Mouse (Mus musculus): ENCODE data around the gene Dlg2. TPM values are rescaled to one million over a fixed set of nuclear protein-coding genes. Genes with fewer than 3 reads are reported as not detected.

Gene Dlg2
- polyA plus RNA-seq, 1 experiment, result 7.6 TPM

DNA sequence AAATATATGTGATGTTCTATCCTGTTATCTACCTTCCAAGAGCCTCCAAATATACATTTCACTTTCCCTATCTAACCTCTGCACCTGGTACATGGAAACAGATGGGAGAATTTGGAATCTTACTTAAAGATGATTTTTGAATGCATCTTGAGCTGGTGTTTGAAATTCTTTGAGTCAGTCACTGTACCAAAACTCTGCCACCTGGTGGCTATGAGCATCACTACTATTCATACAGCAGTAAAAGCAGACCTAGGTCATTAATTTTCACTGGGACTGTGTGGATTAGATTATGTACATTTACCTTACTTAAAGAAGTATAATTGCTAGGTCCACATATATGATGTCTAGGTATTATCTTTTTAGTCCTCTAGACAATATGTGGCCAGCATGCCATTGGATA, 1124.8 kb downstream of the Dlg2 start:
- Histone ChIP-seq H3K4me3 (ENCODE audit: insufficient read depth, low read depth, low read length) (no peak overlapping the region), H3K27ac (replicated peaks; ENCODE audit: low read depth, low read length) (no peak overlapping the region), H3K4me1 (ENCODE audit: control insufficient read depth, insufficient read depth, insufficient read length, low read length) (no peaks in the 10 kb centered on the region)

DNA sequence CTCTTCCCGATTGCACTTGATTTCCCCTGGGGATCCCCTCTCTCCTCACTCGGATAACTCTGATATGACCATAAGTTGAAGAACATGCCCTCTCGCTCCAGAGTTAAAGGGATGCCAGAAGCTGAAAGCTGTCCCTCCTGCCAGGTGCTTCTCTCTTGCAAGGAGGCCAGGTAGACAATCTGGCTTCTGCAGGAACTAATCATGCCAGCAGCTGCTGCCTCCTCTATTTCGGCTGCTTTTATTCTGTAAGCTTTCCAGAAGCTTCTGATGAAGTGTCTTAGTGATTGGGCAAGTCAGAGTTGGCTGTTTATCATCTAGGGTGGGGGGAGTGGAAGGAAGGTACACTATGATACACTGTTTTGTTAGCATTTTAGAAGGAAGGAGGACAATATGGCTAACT, 1127.1 kb downstream of the Dlg2 start:
- Histone ChIP-seq H3K4me3 (ENCODE audit: insufficient read depth, low read depth, low read length) (no peak overlapping the region), H3K4me1 (ENCODE audit: control insufficient read depth, insufficient read depth, insufficient read length, low read length) (no peaks in the 10 kb centered on the region), H3K27ac (replicated peaks; ENCODE audit: low read depth, low read length) (no peak overlapping the region)

DNA sequence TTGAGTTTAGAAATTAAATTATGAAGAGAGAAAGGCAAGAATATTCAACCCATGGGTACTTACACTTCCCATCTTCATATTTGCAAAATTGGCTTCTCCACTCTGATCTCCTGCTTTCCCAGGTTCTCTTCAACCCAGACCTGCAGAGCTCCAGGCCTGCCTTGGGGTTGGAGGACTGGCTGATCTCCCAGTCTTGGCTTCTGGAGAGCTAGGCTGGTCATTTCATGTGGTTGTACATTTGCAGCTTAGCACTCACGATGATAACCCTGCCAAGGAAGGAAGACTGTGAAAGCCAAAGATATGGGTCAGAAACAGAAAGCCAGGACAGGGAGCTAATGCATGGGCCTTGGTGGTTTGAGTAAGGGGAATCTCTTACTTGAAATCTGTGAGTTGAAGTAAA, 1176.6 kb downstream of the Dlg2 start:
- no peaks in the 10 kb centered on the region for H3K4me1 ChIP-seq (ENCODE audit: control insufficient read depth, insufficient read depth, insufficient read length, low read length)
- no peak overlapping the region for H3K4me3 ChIP-seq (ENCODE audit: insufficient read depth, low read depth, low read length)
- H3K27ac ChIP-seq (replicated peaks; ENCODE audit: low read depth, low read length), result no peak overlapping the region

DNA sequence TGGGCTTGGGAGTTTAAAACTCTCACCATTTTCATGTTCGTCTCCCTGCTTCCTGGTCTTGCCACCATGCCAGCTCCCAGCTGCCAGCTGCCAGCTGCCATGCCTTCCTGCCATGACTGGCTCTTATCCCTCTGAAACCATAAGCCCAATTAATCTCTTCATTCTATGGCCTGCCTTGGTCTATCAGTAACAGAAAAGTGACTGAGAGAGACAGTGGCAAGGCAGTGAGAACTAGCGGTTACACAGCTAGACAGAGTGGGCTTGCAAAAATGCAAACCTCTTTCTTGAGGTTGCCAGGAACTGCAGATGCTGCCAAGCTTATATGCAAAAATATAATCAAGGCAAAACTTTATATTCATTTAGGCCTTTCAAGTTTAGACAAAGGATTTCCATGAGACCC, 1183.0 kb downstream of the Dlg2 start:
- Histone ChIP-seq H3K4me1 (ENCODE audit: control insufficient read depth, insufficient read depth, insufficient read length, low read length) (no peaks in the 10 kb centered on the region), H3K27ac (replicated peaks; ENCODE audit: low read depth, low read length) (no peak overlapping the region), H3K4me3 (ENCODE audit: insufficient read depth, low read depth, low read length) (no peak overlapping the region)

DNA sequence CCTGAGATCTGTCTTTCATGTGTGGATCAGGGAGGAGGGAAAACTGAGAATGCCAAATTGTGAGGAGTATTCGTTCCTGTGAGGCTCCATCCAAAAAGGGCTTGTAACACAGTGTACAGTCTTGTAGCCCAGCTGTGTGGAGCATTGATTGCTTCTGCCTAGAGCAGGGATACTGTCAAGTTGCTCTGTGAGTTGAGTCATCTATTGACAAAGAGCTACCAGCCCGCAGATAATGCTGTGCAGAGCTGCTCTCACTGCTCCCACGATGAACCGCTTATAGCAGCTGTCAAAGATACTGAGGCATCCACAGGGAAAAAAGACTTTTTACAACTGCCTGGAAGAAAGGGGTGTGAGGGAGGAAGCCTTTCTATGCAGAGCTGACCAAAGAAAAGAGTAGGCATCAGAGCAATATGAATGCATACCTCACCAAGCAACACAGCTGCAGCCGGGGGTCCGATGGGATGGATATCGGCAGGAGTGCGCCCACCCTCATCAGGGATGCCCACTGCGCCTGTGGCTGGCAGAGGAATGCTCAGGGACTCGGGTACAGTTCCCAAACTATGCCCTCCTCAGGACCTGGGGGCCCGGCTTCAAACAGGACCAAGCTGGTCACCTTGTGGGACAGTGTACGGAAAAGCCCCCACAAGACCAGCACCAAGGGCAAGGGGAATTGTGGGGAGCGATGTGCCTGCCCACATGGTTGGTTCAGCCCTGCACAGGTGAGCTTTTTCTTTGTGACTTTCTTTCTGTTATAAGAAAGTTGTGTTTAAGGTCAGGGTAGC, 1196.0 kb downstream of the Dlg2 start:
- Histone ChIP-seq H3K4me1 (ENCODE audit: control insufficient read depth, insufficient read depth, insufficient read length, low read length) (no peaks in the 10 kb centered on the region), H3K4me3 (ENCODE audit: insufficient read depth, low read depth, low read length) (no peak overlapping the region), H3K27ac (replicated peaks; ENCODE audit: low read depth, low read length) (no peak overlapping the region)

DNA sequence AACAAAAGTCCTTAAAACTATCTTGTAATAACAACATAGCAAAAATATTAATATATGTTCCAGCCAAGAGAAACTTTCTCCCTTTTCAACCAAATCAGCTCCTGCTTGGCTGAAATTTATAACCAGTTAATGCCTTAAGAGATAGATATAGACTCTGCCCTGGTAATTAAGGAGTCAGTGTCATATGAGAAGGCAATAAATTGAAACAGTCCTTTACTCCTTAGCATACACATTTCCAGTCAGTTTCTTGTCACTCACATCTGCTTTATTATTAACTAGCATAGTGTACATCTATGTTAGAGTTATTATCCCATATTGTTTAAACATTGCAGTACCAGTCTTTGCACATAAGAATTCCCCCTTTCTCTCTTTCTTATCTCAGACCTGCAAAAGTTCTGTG, 1197.9 kb downstream of the Dlg2 start:
- Histone ChIP-seq H3K4me1 (ENCODE audit: control insufficient read depth, insufficient read depth, insufficient read length, low read length) (no peaks in the 10 kb centered on the region), H3K4me3 (ENCODE audit: insufficient read depth, low read depth, low read length) (no peak overlapping the region), H3K27ac (replicated peaks; ENCODE audit: low read depth, low read length) (no peak overlapping the region)

DNA sequence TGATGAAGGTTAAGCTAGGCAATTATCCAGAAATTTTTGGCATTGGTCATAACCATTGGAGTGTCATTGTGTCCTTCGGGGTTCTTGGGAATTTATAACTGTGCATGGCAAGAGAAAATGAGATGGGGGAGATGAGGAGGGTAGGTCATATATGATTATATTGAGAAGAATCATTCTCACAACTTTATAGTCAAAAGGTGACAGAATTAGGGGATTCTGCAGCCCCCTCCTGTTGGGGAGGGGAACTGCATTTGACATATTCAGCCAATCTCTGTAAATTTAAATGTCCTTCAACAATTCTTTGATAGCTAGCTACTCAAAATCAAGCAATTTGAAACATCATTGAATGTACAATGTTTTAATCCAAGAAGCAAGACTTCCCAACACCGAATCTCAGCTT, 1201.5 kb downstream of the Dlg2 start:
- Histone ChIP-seq H3K4me3 (ENCODE audit: insufficient read depth, low read depth, low read length) (no peak overlapping the region), H3K4me1 (ENCODE audit: control insufficient read depth, insufficient read depth, insufficient read length, low read length) (no peaks in the 10 kb centered on the region), H3K27ac (replicated peaks; ENCODE audit: low read depth, low read length) (no peak overlapping the region)

DNA sequence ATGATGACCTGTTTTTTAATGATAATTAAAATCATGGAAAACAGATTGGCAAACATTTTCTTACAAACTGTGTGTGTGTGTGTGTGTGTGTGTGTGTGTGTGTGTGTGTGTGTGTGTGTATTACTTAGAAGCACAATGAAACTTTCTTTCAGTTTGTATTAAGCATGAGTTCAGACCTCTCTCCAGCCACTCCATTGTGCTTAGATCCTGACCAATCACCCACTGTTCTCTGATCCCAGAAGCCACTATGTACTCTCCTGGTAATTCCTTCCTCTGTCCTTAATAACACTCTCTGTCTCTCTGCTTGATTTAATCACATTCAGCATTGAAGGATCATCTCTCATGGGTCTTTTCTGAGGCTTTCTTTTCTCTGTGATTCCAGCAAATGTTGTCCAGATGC, 1211.5 kb downstream of the Dlg2 start:
- Histone ChIP-seq H3K4me3 (ENCODE audit: insufficient read depth, low read depth, low read length) (no peak overlapping the region), H3K27ac (replicated peaks; ENCODE audit: low read depth, low read length) (no peak overlapping the region), H3K4me1 (ENCODE audit: control insufficient read depth, insufficient read depth, insufficient read length, low read length) (no peaks in the 10 kb centered on the region)

DNA sequence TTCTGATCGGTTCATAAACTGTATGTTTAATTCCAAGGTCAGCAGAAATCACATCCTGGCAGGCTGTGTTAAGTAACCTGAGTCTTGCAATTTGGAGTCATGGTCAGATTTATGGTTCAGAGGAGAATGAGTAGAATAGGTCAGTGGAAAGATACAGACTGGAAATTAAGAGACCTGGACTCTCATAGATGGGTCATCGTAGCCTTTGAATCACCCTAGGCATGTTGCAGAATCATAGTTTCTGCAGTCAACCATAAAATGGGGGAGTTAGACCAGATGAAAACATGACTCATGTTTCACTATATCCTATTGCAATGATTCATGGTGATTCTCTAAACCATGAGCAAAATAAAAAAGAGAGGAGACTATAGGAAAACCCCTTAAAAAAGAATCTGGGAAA, 1213.4 kb downstream of the Dlg2 start:
- Histone ChIP-seq H3K4me3 (ENCODE audit: insufficient read depth, low read depth, low read length) (no peak overlapping the region), H3K27ac (replicated peaks; ENCODE audit: low read depth, low read length) (no peak overlapping the region), H3K4me1 (ENCODE audit: control insufficient read depth, insufficient read depth, insufficient read length, low read length) (no peaks in the 10 kb centered on the region)

DNA sequence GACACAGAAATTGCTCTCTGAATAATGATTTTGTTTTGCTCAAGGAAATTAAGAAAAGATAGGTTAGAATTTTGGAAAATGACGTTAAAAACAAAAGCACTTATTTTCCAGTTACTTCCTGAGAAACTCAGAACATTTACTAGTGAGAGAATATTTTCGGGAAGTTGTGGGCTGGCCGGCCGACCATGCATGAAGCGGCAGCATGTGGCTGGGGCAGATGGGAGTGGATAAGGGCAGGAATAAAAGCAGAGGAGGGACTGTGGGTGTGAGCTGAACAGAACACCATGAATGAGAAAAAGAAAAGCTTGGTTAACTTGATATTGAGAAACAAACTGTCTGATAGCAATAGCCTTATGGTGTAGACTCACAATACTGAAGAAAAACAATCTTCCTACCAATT, 1233.4 kb downstream of the Dlg2 start:
- Histone ChIP-seq H3K4me1 (ENCODE audit: control insufficient read depth, insufficient read depth, insufficient read length, low read length) (no peaks in the 10 kb centered on the region), H3K4me3 (ENCODE audit: insufficient read depth, low read depth, low read length) (no peak overlapping the region), H3K27ac (replicated peaks; ENCODE audit: low read depth, low read length) (no peak overlapping the region)

DNA sequence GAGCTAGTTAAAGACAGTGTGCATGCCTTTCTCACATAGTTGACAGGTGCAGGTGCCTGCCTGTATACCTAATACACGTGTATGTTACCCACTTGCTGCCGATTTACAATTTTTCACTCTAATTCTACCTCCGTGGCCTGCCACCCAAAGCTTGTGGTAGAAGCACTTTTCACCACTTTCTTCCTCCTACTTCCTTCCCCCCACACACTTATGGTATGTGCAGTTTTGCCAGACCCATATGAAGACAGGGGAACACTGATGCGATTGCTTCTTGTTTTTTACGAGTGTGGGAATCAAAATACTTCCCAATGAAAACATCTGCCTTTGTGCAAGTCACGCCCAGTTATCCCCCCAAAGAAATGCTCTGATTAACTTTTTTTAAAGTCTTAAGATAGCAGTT, 1234.7 kb downstream of the Dlg2 start:
- H3K4me3 ChIP-seq (ENCODE audit: insufficient read depth, low read depth, low read length), result no peak overlapping the region
- H3K4me1 ChIP-seq (ENCODE audit: control insufficient read depth, insufficient read depth, insufficient read length, low read length), result no peaks in the 10 kb centered on the region
- no peak overlapping the region for H3K27ac ChIP-seq (replicated peaks; ENCODE audit: low read depth, low read length)

DNA sequence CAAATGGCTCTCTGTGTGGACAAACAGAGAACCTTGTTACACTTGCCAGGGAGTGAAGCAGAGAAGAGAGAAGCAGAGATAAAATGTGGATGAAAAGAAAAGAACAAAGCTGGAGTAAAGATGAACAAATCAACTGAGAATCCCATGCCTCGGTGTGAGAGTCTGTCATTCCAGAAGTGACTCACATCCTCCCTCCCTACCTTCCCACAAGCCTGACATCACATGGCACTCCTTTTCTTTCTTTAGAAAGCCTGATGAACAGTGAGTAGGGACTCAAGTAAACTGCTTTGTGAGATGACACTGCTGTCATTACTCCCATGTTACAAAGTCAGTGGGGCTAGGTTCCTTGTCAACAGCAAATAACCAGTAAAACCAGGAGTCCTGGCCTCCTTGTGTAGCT, 1239.3 kb downstream of the Dlg2 start:
- Histone ChIP-seq H3K4me3 (ENCODE audit: insufficient read depth, low read depth, low read length) (no peak overlapping the region), H3K4me1 (ENCODE audit: control insufficient read depth, insufficient read depth, insufficient read length, low read length) (no peaks in the 10 kb centered on the region), H3K27ac (replicated peaks; ENCODE audit: low read depth, low read length) (no peak overlapping the region)

DNA sequence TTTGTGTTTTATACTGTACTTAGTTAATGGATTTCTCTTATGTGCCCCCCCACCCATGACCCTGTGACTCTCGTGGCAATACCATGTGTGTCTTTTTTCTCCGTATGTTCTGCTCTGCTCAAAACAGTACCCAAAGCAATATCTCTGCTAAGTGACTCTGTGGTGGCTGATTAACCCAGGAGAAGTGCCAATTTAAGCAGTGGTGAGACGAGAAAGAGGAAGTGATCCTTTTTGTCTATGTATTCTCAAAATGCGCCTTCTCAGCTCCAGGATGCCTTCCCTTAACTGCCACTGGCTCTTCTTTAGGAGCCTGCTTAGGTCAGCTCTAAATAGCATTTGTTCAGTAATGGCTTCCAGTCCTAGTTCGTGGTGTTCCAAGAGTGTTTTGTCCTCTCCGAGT, 1240.2 kb downstream of the Dlg2 start:
- Histone ChIP-seq H3K4me1 (ENCODE audit: control insufficient read depth, insufficient read depth, insufficient read length, low read length) (no peaks in the 10 kb centered on the region), H3K4me3 (ENCODE audit: insufficient read depth, low read depth, low read length) (no peak overlapping the region), H3K27ac (replicated peaks; ENCODE audit: low read depth, low read length) (no peak overlapping the region)

DNA sequence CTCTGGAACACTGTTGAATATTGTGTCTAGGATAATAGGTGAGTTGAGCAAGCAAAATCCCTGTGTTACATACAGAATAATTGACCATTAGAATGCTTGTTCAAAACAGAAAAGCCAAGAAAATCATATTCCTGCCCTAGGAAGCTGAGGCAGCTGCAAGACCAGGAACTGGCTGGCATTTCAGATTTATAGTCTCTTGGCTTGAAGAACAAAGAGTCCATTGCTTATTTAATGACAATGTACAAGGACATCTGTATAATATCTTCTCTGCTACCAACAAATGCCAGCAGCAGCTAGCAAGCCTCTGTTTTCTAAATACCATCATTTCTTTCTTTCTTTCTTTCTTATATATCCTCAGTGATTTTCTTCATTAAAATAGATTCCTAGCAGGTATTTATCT, 1243.8 kb downstream of the Dlg2 start:
- Histone ChIP-seq H3K4me3 (ENCODE audit: insufficient read depth, low read depth, low read length) (no peak overlapping the region), H3K27ac (replicated peaks; ENCODE audit: low read depth, low read length) (no peak overlapping the region), H3K4me1 (ENCODE audit: control insufficient read depth, insufficient read depth, insufficient read length, low read length) (no peaks in the 10 kb centered on the region)

DNA sequence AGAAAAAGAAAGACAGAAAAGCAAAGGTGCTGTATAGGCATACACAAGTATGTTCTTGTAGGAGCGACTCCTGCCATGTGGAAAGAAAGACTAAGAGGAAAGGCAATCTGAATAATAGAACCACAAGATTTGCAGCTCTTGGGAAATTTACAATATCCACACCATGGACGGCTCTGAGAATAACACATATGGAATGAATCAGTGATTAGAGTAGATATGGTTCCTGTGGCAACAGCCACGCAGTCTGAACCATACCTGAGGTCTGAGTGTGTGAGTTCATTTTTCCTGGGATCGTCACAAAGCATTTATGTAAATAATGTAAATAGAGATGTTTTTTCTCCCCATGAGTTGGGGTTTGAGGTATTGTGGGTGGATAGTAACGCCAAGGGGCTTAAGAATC, 1247.9 kb downstream of the Dlg2 start:
- Histone ChIP-seq H3K27ac (replicated peaks; ENCODE audit: low read depth, low read length) (no peak overlapping the region), H3K4me3 (ENCODE audit: insufficient read depth, low read depth, low read length) (no peak overlapping the region), H3K4me1 (ENCODE audit: control insufficient read depth, insufficient read depth, insufficient read length, low read length) (peaks cover 4% of the 10 kb centered on the region; the same call in 1 of the 2 replicates)

DNA sequence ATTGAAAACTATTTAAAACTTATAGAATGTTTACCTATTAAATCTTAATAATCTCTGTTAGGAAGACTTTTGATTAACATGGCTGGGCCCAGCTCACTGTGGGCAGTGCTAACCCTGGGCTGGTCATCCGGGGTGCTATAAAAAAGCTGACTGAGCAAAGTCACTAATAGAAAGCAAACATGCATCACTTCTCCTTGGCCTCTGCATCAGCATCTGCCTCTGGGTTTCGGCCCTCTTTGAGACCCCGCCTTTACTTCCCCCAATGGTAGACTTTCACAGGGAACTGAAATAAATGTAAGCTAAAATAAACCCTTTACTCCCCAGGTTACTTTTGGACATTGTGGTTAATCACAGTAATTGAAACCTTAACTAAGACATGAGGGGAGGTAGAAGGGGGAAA, 1264.3 kb downstream of the Dlg2 start:
- Histone ChIP-seq H3K4me1 (ENCODE audit: control insufficient read depth, insufficient read depth, insufficient read length, low read length) (no peaks in the 10 kb centered on the region), H3K27ac (replicated peaks; ENCODE audit: low read depth, low read length) (no peak overlapping the region), H3K4me3 (ENCODE audit: insufficient read depth, low read depth, low read length) (no peak overlapping the region)
